Mouse (Mus musculus) liver, embryonic 13.5 days (tissue): ENCODE results near the gene Scml4. TPM values are rescaled to one million over a fixed set of nuclear protein-coding genes. Genes with fewer than 3 reads are reported as not detected.

Experiments used
- ATAC-seq: fragments of 200-750 bp; cut with Nextera tagmentation; 2 replicates; pipeline ENCODE4 v1.8.0; 2017; ENCODE audit warnings: low read depth, mild to moderate bottlenecking, moderate number of reproducible peaks, moderate library complexity
- DNase-seq: peaks from one replicate; pipeline ENCODE4 v3.0.0; 2022
- H3K27ac ChIP-seq: fragments of 300-500 bp; sonication (generic); 2 replicates; pipeline ENCODE4 v1.5.1; 2015; ENCODE audit warnings: moderate library complexity, mild to moderate bottlenecking, inconsistent platforms
- H3K27me3 ChIP-seq: fragments of 300-500 bp; sonication (generic); 2 replicates; pipeline ENCODE4 v1.6.1; 2015; ENCODE audit warnings: mild to moderate bottlenecking, inconsistent platforms
- H3K36me3 ChIP-seq: fragments of 300-500 bp; sonication (generic); 2 replicates; pipeline ENCODE4 v1.6.1; 2015; ENCODE audit warnings: mild to moderate bottlenecking, inconsistent platforms
- H3K4me1 ChIP-seq: fragments of 300-500 bp; sonication (generic); replicated peaks from 2 replicates; pipeline ENCODE4 v1.6.1; 2015; ENCODE audit warnings: inconsistent platforms
- H3K4me2 ChIP-seq: fragments of 300-500 bp; sonication (generic); 2 replicates; pipeline ENCODE4 v1.6.1; 2015; ENCODE audit warnings: inconsistent platforms, mild to moderate bottlenecking, moderate library complexity
- H3K4me3 ChIP-seq: fragments of 300-500 bp; sonication (generic); replicated peaks from 2 replicates; pipeline ENCODE4 v1.5.1; 2015; ENCODE audit warnings: mild to moderate bottlenecking, inconsistent platforms
- H3K9ac ChIP-seq: fragments of 300-500 bp; sonication (generic); 2 replicates; pipeline ENCODE4 v1.6.1; 2015; ENCODE audit warnings: mild to moderate bottlenecking, inconsistent platforms
- H3K9me3 ChIP-seq: fragments of 300-500 bp; sonication (generic); replicated peaks from 2 replicates; pipeline ENCODE4 v1.6.1; 2016; ENCODE audit warnings: inconsistent platforms
- WGBS: fragments of 180-500 bp; shearing (Covaris S2); methylation state at CpG from one replicate; pipeline ENCODE4 v1.1.7; 2015; ENCODE audit not compliant: insufficient replicate concordance; 5-methylcytosine and 5-hydroxymethylcytosine counted together
- polyA plus RNA-seq: library from polyadenylated mRNA; unstranded; fragments of >200 nt; fragmentation: Nextera tagmentation; extraction: Ambion mirVana; gene quantifications from 2 replicates; pipeline ENCODE4 v1.2.1, GENCODE M21; 2015

The Scml4 gene
- polyA plus RNA-seq, 1 experiment from 2014 or later, result 0.20 TPM

- no peak for DNase-seq
- ATAC-seq, result no peak
- peaks cover 37% of the 10 kb centered on the region for H3K27me3 ChIP-seq
These were observed 135.3 kb downstream of the Scml4 start for GRCm38 (mm10) chr10:42995484-42995895.

GRCm38 (mm10) chr10:42997278-42997677, 137.1 kb downstream of the Scml4 start:
- 0 out of 2 replicates have a peak, but pooled peaks cover 2% of the 10 kb centered on the region for H3K4me1 ChIP-seq
- H3K27ac ChIP-seq, result no peak overlapping the region
- DNase-seq (no peak), ATAC-seq (no peak)
- 56% methylated on average over 2 of the region's 2 CpGs for WGBS
- no peak overlapping the region for H3K4me2 ChIP-seq
- no peaks in the 10 kb centered on the region for H3K36me3 ChIP-seq
- no peaks in the 10 kb centered on the region for H3K9me3 ChIP-seq
- no peak overlapping the region for H3K9ac ChIP-seq
- H3K4me3 ChIP-seq, result no peak overlapping the region
- H3K27me3 ChIP-seq, result peaks cover 35% of the 10 kb centered on the region

More at GRCm38 (mm10) chr10:42995484-42995895, 135.3 kb downstream of the Scml4 start:
- H3K4me3 ChIP-seq, result no peak overlapping the region
- no peaks in the 10 kb centered on the region for H3K9me3 ChIP-seq
- H3K27ac ChIP-seq, result no peak overlapping the region
- no peaks in the 10 kb centered on the region for H3K36me3 ChIP-seq
- H3K4me2 ChIP-seq, result no peak overlapping the region
- WGBS, result 43% methylated on average over 13 of the region's 13 CpGs
- no peak overlapping the region for H3K9ac ChIP-seq
- H3K4me1 ChIP-seq, result no peaks in the 10 kb centered on the region

- no peak overlapping the region for H3K9ac ChIP-seq
- no peak for DNase-seq
- peaks cover 4% of the 10 kb centered on the region; the same call in 1 of the 2 replicates for H3K4me1 ChIP-seq
- H3K4me2 ChIP-seq, result no peak overlapping the region
- no peak for ATAC-seq
- H3K4me3 ChIP-seq, result no peak overlapping the region
- no peaks in the 10 kb centered on the region for H3K36me3 ChIP-seq
- peaks cover 33% of the 10 kb centered on the region for H3K27me3 ChIP-seq
- WGBS, result 79% methylated on average over 10 of the region's 10 CpGs
- H3K27ac ChIP-seq, result no peak overlapping the region
- H3K9me3 ChIP-seq, result no peaks in the 10 kb centered on the region
These were observed 139.2 kb downstream of the Scml4 start for GRCm38 (mm10) chr10:42999324-42999723.

- Histone ChIP-seq H3K4me1 (peaks cover 4% of the 10 kb centered on the region; the same call in 1 of the 2 replicates), H3K36me3 (no peaks in the 10 kb centered on the region), H3K27me3 (peaks cover 24% of the 10 kb centered on the region), H3K9ac (no peak overlapping the region), H3K27ac (no peak overlapping the region), H3K4me2 (no peak overlapping the region), H3K4me3 (no peak overlapping the region), H3K9me3 (no peaks in the 10 kb centered on the region)
- DNase-seq (no peak), ATAC-seq (no peak)
- WGBS, result 67% methylated on average over 3 of the region's 3 CpGs
These were observed 141.3 kb downstream of the Scml4 start for GRCm38 (mm10) chr10:43001433-43001832.

- Histone ChIP-seq H3K4me2 (peak overlapping the region; percentile 58), H3K9me3 (no peaks in the 10 kb centered on the region), H3K27ac (no peak overlapping the region), H3K27me3 (peaks cover 24% of the 10 kb centered on the region), H3K36me3 (no peaks in the 10 kb centered on the region), H3K4me1 (peaks cover 4% of the 10 kb centered on the region; the same call in 1 of the 2 replicates), H3K4me3 (peak overlapping the region; percentile 44), H3K9ac (no peak overlapping the region)
- DNase-seq, result no peak
- no peak for ATAC-seq
- WGBS, result 19% methylated on average over 13 of the region's 13 CpGs
These were observed 142.0 kb downstream of the Scml4 start for GRCm38 (mm10) chr10:43002066-43002678.

GRCm38 (mm10) chr10:43002721-43003465, 142.7 kb downstream of the Scml4 start:
- peak overlapping the region; percentile 58 for H3K4me2 ChIP-seq
- H3K9me3 ChIP-seq, result no peaks in the 10 kb centered on the region
- ATAC-seq, result no peak
- DNase-seq, result no peak
- H3K4me3 ChIP-seq, result peak overlapping the region; percentile 44
- H3K9ac ChIP-seq, result no peak overlapping the region
- peaks cover 24% of the 10 kb centered on the region for H3K27me3 ChIP-seq
- WGBS, result 10% methylated on average over 25 of the region's 25 CpGs
- H3K4me1 ChIP-seq, result peaks cover 4% of the 10 kb centered on the region; the same call in 1 of the 2 replicates
- H3K36me3 ChIP-seq, result no peaks in the 10 kb centered on the region
- no peak overlapping the region for H3K27ac ChIP-seq

- Histone ChIP-seq H3K36me3 (no peaks in the 10 kb centered on the region), H3K9me3 (no peaks in the 10 kb centered on the region), H3K27ac (no peak overlapping the region), H3K4me1 (peaks cover 4% of the 10 kb centered on the region; the same call in 1 of the 2 replicates), H3K4me3 (no peak overlapping the region), H3K9ac (no peak overlapping the region), H3K4me2 (no peak overlapping the region), H3K27me3 (peaks cover 24% of the 10 kb centered on the region)
- WGBS, result 44% methylated on average over 5 of the region's 5 CpGs
- DNase-seq, result no peak
- no peak for ATAC-seq
These were observed 143.2 kb downstream of the Scml4 start for GRCm38 (mm10) chr10:43003466-43003757.

- H3K4me3 ChIP-seq, result no peak overlapping the region
- no peaks in the 10 kb centered on the region for H3K9me3 ChIP-seq
- WGBS, result 69% methylated on average over 16 of the region's 16 CpGs
- DNase-seq, result no peak
- peaks cover 24% of the 10 kb centered on the region for H3K27me3 ChIP-seq
- H3K9ac ChIP-seq, result no peak overlapping the region
- no peak overlapping the region for H3K27ac ChIP-seq
- ATAC-seq, result no peak
- peaks cover 4% of the 10 kb centered on the region; the same call in 1 of the 2 replicates for H3K4me1 ChIP-seq
- H3K4me2 ChIP-seq, result no peak overlapping the region
- no peaks in the 10 kb centered on the region for H3K36me3 ChIP-seq
These were observed 144.1 kb downstream of the Scml4 start for GRCm38 (mm10) chr10:43004174-43004734.

DNA sequence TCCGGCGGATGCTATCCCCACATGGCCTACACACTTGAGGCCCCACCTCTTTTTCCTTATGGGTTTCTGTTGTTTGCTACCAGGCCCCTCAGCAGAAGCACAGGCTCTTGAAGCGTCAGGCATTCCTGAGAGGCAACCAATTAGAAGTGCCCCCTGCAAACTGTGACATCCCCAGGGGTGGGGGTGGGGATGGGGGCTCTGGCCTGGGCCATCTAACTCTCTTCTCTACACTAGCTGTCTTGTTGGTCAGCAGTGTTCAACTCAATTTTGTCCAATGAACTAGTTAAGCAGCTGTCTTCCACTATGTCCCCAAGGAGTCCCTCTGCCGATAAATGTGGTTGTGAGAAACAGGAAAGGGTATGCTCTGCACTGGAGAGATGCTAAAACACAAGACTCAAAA, 144.9 kb downstream of the Scml4 start:
- Histone ChIP-seq H3K36me3 (no peaks in the 10 kb centered on the region), H3K4me3 (no peak overlapping the region), H3K9me3 (no peaks in the 10 kb centered on the region), H3K4me2 (no peak overlapping the region), H3K4me1 (peaks cover 4% of the 10 kb centered on the region; the same call in 1 of the 2 replicates), H3K27ac (no peak overlapping the region), H3K27me3 (peaks cover 24% of the 10 kb centered on the region), H3K9ac (no peak overlapping the region)
- ATAC-seq (no peak), DNase-seq (no peak)
- 58% methylated on average over 4 of the region's 4 CpGs for WGBS

- no peak overlapping the region for H3K9ac ChIP-seq
- H3K27me3 ChIP-seq, result peaks cover 24% of the 10 kb centered on the region
- H3K4me3 ChIP-seq, result no peak overlapping the region
- H3K27ac ChIP-seq, result no peak overlapping the region
- no peaks in the 10 kb centered on the region for H3K9me3 ChIP-seq
- no peaks in the 10 kb centered on the region for H3K36me3 ChIP-seq
- WGBS, result 61% methylated on average over 7 of the region's 7 CpGs
- H3K4me2 ChIP-seq, result no peak overlapping the region
- peaks cover 4% of the 10 kb centered on the region; the same call in 1 of the 2 replicates for H3K4me1 ChIP-seq
- no peak for DNase-seq
- no peak for ATAC-seq
These were observed 145.5 kb downstream of the Scml4 start for GRCm38 (mm10) chr10:43005677-43006076.

GRCm38 (mm10) chr10:43006534-43006933, 146.4 kb downstream of the Scml4 start:
- WGBS, result 60% methylated on average over 4 of the region's 4 CpGs
- Histone ChIP-seq H3K4me1 (peaks cover 4% of the 10 kb centered on the region; the same call in 1 of the 2 replicates), H3K9me3 (no peaks in the 10 kb centered on the region), H3K4me2 (no peak overlapping the region), H3K27ac (no peak overlapping the region), H3K36me3 (no peaks in the 10 kb centered on the region), H3K9ac (no peak overlapping the region), H3K27me3 (peaks cover 24% of the 10 kb centered on the region), H3K4me3 (no peak overlapping the region)
- DNase-seq (no peak), ATAC-seq (no peak)
